Mouse (Mus musculus) brain, adult 2 months (tissue): ENCODE results near the gene Slc22a5.

Experiments used
- DNase-seq: peaks from one replicate; pipeline ENCODE4 v3.0.0; 2011; ENCODE audit warnings: low read depth, low spot score

Gene Slc22a5

DNA sequence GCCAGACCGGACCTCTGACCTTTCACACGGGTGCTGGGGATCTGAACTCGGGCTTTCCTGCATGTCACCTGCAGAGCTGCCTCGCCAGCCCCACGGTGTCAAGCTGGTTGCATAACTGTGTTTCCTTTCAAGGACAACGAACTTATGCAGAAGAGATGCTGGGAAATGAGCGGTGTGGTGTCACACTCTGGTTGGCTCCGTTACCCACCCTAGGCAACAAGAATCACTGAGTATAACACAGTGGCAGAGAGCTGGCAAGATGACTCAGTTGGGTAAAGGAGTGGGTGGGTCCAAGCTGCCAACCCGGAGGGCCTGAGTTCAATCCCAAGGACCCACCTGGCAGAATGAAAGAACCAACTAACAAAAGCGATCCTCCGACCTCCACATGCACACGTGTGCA lies 49.9 kb downstream of the Slc22a5 start:
- DNase-seq, result peak; percentile 73

DNA sequence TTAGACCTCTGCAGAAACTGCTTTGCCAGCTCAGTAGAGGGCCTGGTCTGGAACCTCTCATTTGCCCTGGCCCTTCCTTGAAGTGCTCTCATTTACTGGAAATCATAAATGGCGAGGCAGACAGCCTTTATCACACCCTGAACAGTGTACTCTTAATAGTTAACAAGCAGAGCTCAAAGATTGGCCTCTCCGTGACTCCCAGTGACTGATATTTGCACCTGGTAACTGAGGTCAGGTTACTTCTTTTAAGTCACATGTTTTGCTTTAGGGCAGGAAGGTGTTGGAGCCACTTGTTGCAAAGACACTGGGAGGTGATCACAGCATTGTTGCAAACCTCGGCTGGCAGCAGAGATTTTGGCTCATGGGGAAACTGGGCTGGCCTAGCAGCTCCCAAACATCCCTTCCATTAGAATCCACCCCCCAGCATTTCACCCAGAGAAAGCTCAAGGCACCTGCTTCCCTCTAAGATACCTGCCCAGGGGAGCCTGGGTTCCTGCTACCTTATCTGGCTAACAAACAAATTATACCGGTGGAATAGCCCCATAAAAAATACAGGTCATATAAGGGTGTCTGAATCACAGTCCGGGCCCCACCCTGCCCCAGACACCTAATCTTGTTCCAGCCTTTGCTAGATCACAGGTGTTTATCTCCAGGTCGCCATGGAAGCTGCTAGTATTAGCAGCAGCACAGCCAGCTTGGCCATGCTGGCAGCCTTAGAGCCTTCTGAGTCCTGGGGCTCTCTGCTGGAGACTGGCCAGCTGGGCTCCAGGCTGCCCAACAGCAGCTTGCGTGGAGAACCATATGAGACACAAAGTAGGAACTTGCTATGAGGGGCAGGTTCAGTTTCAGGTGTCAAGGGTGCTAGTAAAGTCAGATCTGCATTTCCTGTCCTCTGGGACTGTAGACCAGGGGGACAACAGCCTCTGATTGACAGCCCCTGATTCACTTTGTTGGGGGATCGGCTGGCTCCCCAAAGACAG lies 51.5 kb downstream of the Slc22a5 start:
- no peak for DNase-seq

DNA sequence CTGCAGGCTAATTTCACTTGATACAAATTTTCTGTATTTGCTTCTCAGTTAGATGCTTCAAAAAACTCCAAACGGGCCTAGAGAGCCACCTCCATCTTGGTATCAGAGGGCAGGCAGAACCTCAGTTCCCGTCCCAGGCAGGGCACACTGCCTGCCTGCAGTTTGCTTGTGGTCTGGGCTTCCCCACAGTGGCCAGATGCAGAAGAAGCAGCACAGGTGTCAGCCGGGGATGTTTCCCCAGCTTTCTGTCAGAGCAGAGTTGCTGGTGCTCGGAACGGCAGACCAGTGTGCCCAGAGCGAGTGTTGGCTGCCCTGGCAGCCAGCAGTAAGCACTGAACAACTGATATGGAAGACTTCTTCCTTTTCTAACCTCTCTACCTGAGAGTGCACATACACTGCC lies 52.3 kb downstream of the Slc22a5 start:
- no peak for DNase-seq

DNA sequence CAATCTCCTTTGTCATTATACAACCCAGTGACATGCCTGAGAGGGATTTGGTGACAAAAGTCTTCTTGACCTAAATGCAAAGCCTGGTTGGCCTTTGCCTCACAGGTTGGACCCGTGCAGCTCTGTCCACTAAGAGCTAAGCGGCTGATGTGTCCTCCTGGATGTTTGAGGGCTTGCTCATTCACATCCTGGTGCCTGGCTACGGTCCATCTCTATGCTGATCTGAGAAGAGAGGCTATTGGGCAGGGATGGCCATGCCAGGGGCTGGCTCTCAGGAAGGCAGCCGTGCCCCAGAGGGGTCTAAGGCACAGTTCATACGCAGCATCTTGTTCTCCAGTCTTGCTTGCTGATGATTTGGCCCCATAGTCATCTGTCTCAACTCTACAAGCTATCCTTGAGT lies 53.7 kb downstream of the Slc22a5 start:
- DNase-seq, result no peak

DNA sequence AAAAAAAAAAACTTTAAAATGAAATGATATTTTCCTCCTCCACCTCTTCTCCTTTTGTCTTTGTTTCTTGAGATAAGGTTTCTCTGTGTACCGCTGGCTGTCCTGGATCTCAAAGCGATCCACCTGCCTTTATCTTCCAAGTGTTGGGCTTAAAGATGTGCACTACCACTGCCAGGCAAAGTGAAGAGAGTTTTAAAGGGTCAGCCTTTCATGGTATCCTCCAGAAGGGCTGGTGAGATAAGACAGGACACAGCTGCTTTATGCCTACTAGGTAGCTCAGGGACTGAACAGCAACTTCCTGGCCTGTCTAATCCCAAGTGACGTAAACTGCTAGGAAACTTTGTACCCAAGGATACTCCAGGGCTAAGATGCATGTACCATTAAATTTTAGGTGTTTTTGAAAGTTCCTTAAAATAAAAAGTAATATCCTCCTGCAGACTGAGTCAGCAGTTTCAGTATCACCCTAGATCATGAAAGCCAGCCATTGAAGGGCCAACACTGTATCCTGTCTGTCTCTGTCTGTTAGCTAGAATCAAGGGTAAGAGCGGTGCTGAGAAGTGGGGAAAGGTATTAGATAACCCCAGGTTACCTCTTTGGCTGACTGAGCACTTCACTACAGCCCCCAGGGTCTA lies 56.0 kb downstream of the Slc22a5 start:
- DNase-seq, result no peak

DNA sequence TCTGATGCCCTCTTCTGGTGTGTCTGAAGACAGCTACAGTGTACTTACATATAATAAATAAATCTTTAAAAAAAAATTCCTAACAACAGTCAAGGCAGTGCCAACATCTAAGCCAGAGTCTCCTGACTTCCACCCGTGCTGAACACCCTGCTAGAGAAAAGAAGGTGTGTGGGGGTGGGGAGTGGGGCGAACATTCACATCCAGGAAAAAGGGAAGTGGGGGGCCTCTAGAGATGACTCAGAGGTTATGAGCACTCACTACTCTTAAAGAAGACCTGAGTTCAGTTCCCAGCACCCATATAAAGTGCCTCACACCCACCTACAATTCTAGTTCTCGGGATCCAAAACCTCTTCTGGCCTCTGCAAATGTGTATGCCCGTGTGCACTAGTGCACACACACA lies 66.1 kb downstream of the Slc22a5 start:
- no peak for DNase-seq

DNA sequence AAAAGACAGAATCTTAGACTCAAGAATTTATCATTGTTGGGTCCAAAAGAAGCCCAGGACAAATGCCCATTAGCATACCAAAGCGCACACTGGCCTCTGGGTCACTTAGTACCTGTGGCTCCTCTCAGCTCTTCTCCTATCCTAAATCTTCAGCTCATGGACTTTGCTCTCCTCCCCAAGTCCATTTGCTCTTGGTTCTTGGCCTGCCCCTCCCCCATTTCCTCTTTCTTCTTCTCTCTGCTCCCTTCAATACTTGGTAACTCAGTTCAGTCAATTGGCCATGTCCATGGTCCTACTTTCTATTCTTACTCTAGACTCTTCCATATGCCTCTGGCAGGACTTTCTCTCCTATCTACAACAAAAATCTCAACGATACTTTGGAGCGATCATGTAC lies 69.5 kb downstream of the Slc22a5 start:
- DNase-seq, result no peak

DNA sequence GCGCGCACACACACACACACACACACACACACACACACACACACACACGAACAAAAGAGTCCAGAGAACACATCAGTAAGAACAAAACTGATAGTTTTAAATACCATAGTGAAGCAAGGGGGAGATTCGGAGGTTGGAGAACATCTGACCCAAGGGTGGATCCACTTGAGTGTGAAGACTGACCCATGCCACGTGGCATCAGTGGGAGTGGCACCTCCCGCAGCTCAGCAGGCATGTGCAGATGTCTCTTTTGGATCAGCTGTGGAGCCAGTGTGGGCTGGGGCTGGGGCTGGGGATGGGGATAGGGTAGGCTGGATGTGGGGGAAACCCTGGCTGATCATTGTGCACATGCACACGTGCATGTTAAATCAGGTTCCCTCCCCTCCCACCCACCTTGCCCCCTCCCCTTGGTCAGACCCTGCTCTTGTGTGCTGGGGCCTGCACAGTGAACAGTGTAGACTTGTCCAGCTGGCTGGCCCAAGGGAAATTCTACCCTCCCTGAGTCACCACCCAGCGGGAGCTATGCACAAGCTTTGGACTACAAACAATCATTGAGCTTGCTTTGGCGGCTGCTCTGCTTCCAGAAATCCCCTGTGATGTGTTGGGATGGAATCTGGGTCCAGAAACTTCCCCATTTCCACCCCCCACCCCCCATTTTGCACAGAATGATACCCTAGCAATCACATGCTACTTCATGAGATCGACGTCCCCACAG lies 70.1 kb downstream of the Slc22a5 start:
- DNase-seq, result no peak

DNA sequence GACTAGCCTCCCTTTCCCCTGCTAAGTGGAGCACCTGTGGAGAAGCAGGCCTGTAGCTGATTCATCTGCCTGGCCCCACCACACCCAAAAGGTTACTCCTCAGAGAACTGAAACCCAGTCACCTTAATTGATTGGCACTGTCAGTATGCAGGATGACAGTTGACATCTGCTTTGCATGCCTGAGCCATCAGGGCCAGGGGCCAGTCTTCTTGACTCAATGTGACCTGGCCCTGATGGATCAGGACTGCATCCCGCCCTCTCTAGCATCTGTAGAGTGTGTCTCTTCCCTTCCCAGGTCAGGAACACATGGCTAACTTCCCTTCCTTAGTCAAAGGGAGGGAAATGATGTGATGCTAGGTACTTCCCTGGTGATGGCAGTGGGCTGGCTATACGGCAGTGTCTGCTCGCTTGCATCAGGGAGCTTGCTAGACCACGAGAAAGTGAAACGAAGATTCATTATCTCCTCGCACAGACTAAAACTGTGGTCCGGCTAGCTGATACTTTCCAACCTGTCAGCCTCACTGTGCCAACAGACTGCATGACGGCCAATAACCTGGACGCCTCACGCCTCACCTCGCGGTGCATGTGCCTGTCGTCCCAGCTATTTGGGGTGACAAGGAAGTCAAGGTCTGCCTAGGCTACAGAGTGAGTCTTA lies 70.8 kb downstream of the Slc22a5 start:
- no peak for DNase-seq

DNA sequence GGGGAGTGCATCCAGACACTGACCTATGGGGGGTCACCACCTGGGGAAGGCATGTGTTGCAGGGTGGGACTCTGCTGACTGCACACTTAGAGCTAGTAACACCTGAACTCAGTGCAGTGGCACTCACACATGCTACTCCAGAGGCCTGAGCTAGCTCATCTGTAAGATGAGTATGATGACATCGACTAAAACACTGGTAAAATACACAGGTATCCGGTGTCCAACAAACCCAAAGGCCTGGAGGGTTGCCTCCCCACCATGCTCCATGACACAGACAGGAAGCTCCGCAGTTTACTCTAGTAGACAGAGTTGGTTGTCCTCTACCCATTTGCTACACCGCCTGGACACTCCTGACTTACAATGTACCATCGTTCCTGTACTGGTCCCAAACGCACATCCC lies 71.9 kb downstream of the Slc22a5 start:
- DNase-seq, result no peak

DNA sequence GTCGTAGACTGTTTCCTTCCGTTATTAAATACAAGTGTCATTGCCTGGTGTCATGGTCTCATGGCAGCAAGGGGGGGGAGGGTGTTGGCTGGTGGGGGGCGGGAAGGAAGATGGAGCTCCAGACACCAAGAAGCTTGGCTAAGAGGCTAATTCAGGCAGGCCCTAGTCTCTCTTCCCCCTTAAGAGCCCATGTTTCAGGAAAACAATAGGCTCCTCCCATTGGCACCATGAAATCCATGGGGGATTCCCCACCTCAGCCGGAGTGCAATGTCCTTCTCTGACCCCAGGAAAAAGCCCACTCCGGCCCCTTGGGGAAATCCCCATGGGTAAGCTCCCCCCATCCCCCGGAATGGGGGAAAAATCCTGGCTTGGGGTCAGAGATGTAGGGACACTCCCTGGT lies 72.7 kb downstream of the Slc22a5 start:
- no peak for DNase-seq

DNA sequence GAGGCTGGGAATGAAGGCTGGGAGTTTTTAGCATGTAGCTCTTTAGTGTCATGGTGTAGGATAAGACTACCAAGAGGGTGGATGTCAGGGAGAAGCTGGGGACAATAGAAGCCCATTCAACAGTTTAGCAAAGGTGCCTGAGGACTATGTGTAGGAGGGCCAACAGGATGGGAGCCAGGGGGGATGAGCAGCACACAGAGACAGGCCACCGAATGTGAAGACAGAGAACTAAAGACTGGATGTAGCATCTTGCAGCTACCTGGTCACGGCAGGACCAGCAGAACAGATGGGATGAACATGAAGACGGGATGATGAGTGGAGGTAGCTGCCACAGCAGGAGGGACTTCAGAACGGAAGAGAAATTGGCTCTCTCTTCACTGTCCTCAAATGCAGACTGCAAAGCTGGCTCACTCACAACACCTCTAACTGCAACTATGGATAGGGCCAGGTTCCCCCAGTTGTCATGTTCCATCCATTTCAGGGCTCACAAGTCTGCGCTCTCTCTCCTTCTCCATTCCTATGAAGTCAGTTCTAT lies 74.6 kb downstream of the Slc22a5 start:
- peak; percentile 70 for DNase-seq

DNA sequence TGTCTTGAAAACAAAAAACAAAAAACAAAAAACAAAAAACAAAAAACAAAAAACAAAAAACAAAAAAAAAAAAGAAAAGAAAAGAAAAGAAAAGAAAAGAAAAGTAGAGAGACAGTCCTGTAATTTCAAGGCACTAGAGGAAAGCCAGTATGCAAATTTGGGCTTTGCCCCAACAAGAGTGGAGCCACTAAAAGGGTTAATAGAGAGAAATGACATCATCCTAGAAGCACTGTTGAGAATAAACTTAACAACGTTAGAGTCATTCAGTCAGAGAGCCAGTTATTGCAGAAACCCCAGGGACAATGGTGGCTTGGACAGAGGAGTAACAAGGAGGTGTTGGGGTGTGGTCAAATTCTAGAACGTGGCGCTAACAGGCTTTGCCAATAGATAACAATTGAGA lies 76.7 kb downstream of the Slc22a5 start:
- no peak for DNase-seq
